Mouse (Mus musculus): Measurements from ENCODE around the gene Col4a2. TPM values are rescaled to one million over a fixed set of nuclear protein-coding genes. Genes with fewer than 3 reads are reported as not detected.
"Not testable (repeated sequence)": the region's sequence is repeated elsewhere in the genome, so short reads cannot be mapped to it uniquely, and the experiment has no call there.

Gene Col4a2
- polyA plus RNA-seq, 1 experiment: 29.8 TPM

- 85% methylated on average over 7 of the region's 7 CpGs for WGBS
Observed at GRCm38 (mm10) chr8:11444216-11444615, 131.6 kb downstream of the Col4a2 start.

GRCm38 (mm10) chr8:11445790-11446189, 133.2 kb downstream of the Col4a2 start:
- 91% methylated on average over 13 of the region's 13 CpGs for WGBS

More at GRCm38 (mm10) chr8:11444216-11444615, 131.6 kb downstream of the Col4a2 start:
- DNase-seq (ENCODE audit: low read depth, low spot score): no peak

GRCm38 (mm10) chr8:11447910-11448570, 135.4 kb downstream of the Col4a2 start:
- WGBS: 88% methylated on average over 23 of the region's 23 CpGs
- DNase-seq (ENCODE audit: low read depth, low spot score): no peak

More at GRCm38 (mm10) chr8:11445790-11446189, 133.2 kb downstream of the Col4a2 start:
- DNase-seq (ENCODE audit: low read depth, low spot score): no peak

- WGBS: 36% methylated on average over 8 of the region's 8 CpGs
- DNase-seq (ENCODE audit: low read depth, low spot score): no peak
Observed at GRCm38 (mm10) chr8:11450184-11451113, 137.8 kb downstream of the Col4a2 start.

- WGBS: 89% methylated on average over 1 of the region's 1 CpGs
- no peak for DNase-seq (ENCODE audit: low read depth, low spot score)
Observed at GRCm38 (mm10) chr8:11452152-11452551, 139.5 kb downstream of the Col4a2 start.

GRCm38 (mm10) chr8:11452559-11452958, 140.0 kb downstream of the Col4a2 start:
- 63% methylated on average over 3 of the region's 3 CpGs for WGBS
- DNase-seq (ENCODE audit: low read depth, low spot score): no peak

GRCm38 (mm10) chr8:11452974-11453373, 140.4 kb downstream of the Col4a2 start:
- 67% methylated on average over 4 of the region's 4 CpGs for WGBS
- DNase-seq (ENCODE audit: low read depth, low spot score): no peak

GRCm38 (mm10) chr8:11454228-11454627, 141.6 kb downstream of the Col4a2 start:
- no peak for DNase-seq (ENCODE audit: low read depth, low spot score)
- WGBS: 80% methylated on average over 12 of the region's 12 CpGs

- DNase-seq (ENCODE audit: low read depth, low spot score): no peak
- 77% methylated on average over 3 of the region's 3 CpGs for WGBS
Observed at GRCm38 (mm10) chr8:11457278-11457677, 144.7 kb downstream of the Col4a2 start.

GRCm38 (mm10) chr8:11457981-11458836, 145.6 kb downstream of the Col4a2 start:
- DNase-seq (ENCODE audit: low read depth, low spot score): no peak
- 26% methylated on average over 12 of the region's 12 CpGs for WGBS

GRCm38 (mm10) chr8:11459016-11459415, 146.4 kb downstream of the Col4a2 start:
- DNase-seq (ENCODE audit: low read depth, low spot score): no peak
- WGBS: 15% methylated on average over 5 of the region's 5 CpGs

GRCm38 (mm10) chr8:11460934-11461333, 148.3 kb downstream of the Col4a2 start:
- WGBS: 49% methylated on average over 2 of the region's 2 CpGs
- no peak for DNase-seq (ENCODE audit: low read depth, low spot score)

GRCm38 (mm10) chr8:11461847-11462246, 149.2 kb downstream of the Col4a2 start:
- no peak for DNase-seq (ENCODE audit: low read depth, low spot score)
- WGBS: 45% methylated on average over 2 of the region's 2 CpGs

GRCm38 (mm10) chr8:11462641-11463040, 150.0 kb downstream of the Col4a2 start:
- no peak for DNase-seq (ENCODE audit: low read depth, low spot score)

GRCm38 (mm10) chr8:11463541-11463888, 150.9 kb downstream of the Col4a2 start:
- 87% methylated on average over 2 of the region's 2 CpGs for WGBS
- no peak for DNase-seq (ENCODE audit: low read depth, low spot score)

More at GRCm38 (mm10) chr8:11462641-11463040, 150.0 kb downstream of the Col4a2 start:
- WGBS: 85% methylated on average over 4 of the region's 4 CpGs

GRCm38 (mm10) chr8:11463889-11464706, 151.5 kb downstream of the Col4a2 start:
- WGBS: 47% methylated on average over 12 of the region's 12 CpGs
- DNase-seq (ENCODE audit: low read depth, low spot score): no peak

GRCm38 (mm10) chr8:11464707-11464964, 152.0 kb downstream of the Col4a2 start:
- DNase-seq (ENCODE audit: low read depth, low spot score): no peak
- 50% methylated on average over 3 of the region's 3 CpGs for WGBS

- WGBS: 91% methylated on average over 4 of the region's 4 CpGs
- no peak for DNase-seq (ENCODE audit: low read depth, low spot score)
Observed at GRCm38 (mm10) chr8:11465619-11466018, 153.0 kb downstream of the Col4a2 start.

- 97% methylated on average over 4 of the region's 5 CpGs for WGBS
- DNase-seq (ENCODE audit: low read depth, low spot score): not testable (repeated sequence)
Observed at GRCm38 (mm10) chr8:11466528-11466927, 153.9 kb downstream of the Col4a2 start.

Measured in large intestine, adult 2 months (tissue).